Mouse (Mus musculus) hindbrain, embryonic 10.5 days (tissue): Measurements from ENCODE around the gene Dock8. TPM values are rescaled to one million over a fixed set of nuclear protein-coding genes. Genes with fewer than 3 reads are reported as not detected.
A peak's percentile ranks its signal among the peaks of the same experiment; 100 is the strongest.

Experiments used
- DNase-seq: peaks from one replicate; pipeline ENCODE4 v3.0.0-alpha.2; 2017; ENCODE audit warnings: low spot score
- H3K27ac ChIP-seq: fragments of 300-500 bp; sonication (generic); 2 replicates; pipeline ENCODE4 v1.5.1; 2016; ENCODE audit warnings: mild to moderate bottlenecking, moderate library complexity
- H3K27me3 ChIP-seq: fragments of 300-500 bp; sonication (generic); 2 replicates; pipeline ENCODE4 v1.6.1; 2016; ENCODE audit warnings: mild to moderate bottlenecking; ENCODE audit not compliant: poor library complexity, insufficient read depth, severe bottlenecking
- H3K36me3 ChIP-seq: fragments of 300-500 bp; sonication (generic); 2 replicates; pipeline ENCODE4 v1.6.1; 2016; ENCODE audit warnings: mild to moderate bottlenecking, moderate library complexity
- H3K4me1 ChIP-seq: fragments of 300-500 bp; sonication (generic); replicated peaks from 2 replicates; pipeline ENCODE4 v1.6.1; 2016; ENCODE audit warnings: mild to moderate bottlenecking
- H3K4me3 ChIP-seq: fragments of 300-500 bp; sonication (generic); 2 replicates; pipeline ENCODE4 v1.5.1; 2016; ENCODE audit warnings: mild to moderate bottlenecking, moderate library complexity
- H3K9me3 ChIP-seq: fragments of 300-500 bp; sonication (generic); 2 replicates; pipeline ENCODE4 v1.6.1; 2016; ENCODE audit warnings: mild to moderate bottlenecking, moderate library complexity
- WGBS: fragments of 180-500 bp; shearing (Covaris S2); methylation state at CpG from one replicate; pipeline ENCODE4 v1.1.7; 2016; 5-methylcytosine and 5-hydroxymethylcytosine counted together
- polyA plus RNA-seq: library from polyadenylated mRNA; unstranded; fragments of >200 nt; fragmentation: Nextera tagmentation; extraction: Ambion mirVana; gene quantifications from 2 replicates; pipeline ENCODE4 v1.2.1, GENCODE M21; 2016

Dock8 gene
- 1.4 and 2.2 TPM in 2 replicates for polyA plus RNA-seq

GRCm38 (mm10) chr19:24999201-24999886, at the start of gene Dock8:
Gene Dock8 (plus strand): TSS chr19:24999534.
- under 1% methylated on average over 109 of the region's 109 CpGs for WGBS
- Histone ChIP-seq H3K27ac (peak within 1 kb of the TSS; percentile 78), H3K36me3 (no peaks in the 10 kb centered on the region), H3K27me3 (peaks cover 73% of the 10 kb centered on the region), H3K4me3 (peak within 1 kb of the TSS; percentile 75), H3K4me1 (peaks cover 12% of the 10 kb centered on the region; the same call in 1 of the 2 replicates), H3K9me3 (no peaks in the 10 kb centered on the region)
- peak; percentile 61 for DNase-seq

DNA sequence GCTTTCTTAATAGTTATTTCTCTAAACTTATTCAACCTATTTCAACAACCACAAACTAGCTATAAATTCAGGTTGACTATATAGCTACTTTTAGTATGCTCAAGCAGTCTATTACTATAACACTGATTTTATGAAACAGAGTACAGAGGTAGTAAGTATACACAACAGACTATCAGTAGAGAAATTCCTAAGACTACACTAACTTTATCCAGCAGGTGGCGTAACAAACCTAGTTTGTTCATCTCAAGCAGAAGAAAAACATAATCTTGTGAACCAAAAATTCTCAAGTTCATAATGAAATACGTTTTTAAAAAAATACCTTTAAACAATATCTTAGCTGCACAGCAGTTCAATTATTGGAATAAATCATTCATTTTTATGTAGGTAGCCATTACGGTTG, 40.8 kb upstream of the Dock8 start:
- H3K27me3 ChIP-seq: no peaks in the 10 kb centered on the region
- no peak overlapping the region for H3K27ac ChIP-seq
- no peak for DNase-seq
- no peak overlapping the region for H3K4me3 ChIP-seq
- peaks cover 38% of the 10 kb centered on the region for H3K36me3 ChIP-seq
- 41% methylated on average over 3 of the region's 3 CpGs for WGBS
- H3K4me1 ChIP-seq: peaks cover 13% of the 10 kb centered on the region
- no peaks in the 10 kb centered on the region for H3K9me3 ChIP-seq

GRCm38 (mm10) chr19:24961172-24961962, 38.0 kb upstream of the Dock8 start, which contains the start of gene Cbwd1:
Gene Cbwd1 (minus strand): TSS chr19:24961610.
- peaks cover 13% of the 10 kb centered on the region for H3K4me1 ChIP-seq
- no peaks in the 10 kb centered on the region for H3K9me3 ChIP-seq
- no peaks in the 10 kb centered on the region for H3K27me3 ChIP-seq
- under 1% methylated on average over 36 of the region's 36 CpGs for WGBS
- H3K27ac ChIP-seq: peak within 1 kb of the TSS; percentile 82
- H3K4me3 ChIP-seq: peak within 1 kb of the TSS; percentile 69
- DNase-seq: peak; percentile 99
- peaks cover 13% of the 10 kb centered on the region for H3K36me3 ChIP-seq

DNA sequence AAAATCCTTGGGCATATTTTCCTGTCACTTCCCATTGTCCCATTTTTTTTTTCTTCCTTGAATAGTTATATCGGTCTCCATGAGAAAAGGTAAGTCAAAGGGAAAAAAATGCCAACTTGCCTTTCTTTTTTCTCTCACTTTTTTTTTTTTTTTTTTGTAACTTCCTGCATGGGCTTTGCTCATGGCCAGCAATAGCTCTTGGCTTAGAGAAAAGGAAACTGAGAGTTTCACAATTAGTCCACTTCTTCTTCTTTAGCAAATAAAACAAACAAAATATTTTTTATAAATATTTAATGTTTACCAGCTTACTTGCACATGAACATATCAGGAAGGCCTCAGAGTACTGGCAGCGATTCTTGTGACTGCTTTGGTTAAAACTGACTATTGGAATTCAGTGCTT, 33.1 kb upstream of the Dock8 start:
- Histone ChIP-seq H3K27ac (no peak overlapping the region), H3K4me3 (no peak overlapping the region), H3K36me3 (no peaks in the 10 kb centered on the region), H3K9me3 (no peaks in the 10 kb centered on the region), H3K27me3 (no peaks in the 10 kb centered on the region), H3K4me1 (no peaks in the 10 kb centered on the region)
- no peak for DNase-seq
- WGBS: 86% methylated on average over 2 of the region's 2 CpGs

- WGBS: 85% methylated on average over 2 of the region's 2 CpGs
- Histone ChIP-seq H3K4me1 (no peaks in the 10 kb centered on the region), H3K27ac (no peak overlapping the region), H3K4me3 (no peak overlapping the region), H3K36me3 (no peaks in the 10 kb centered on the region), H3K9me3 (no peaks in the 10 kb centered on the region), H3K27me3 (no peaks in the 10 kb centered on the region)
- DNase-seq: no peak
Measured at GRCm38 (mm10) chr19:24966941-24967340, 32.4 kb upstream of the Dock8 start.

GRCm38 (mm10) chr19:24971307-24971706, 28.0 kb upstream of the Dock8 start:
- no peak overlapping the region for H3K4me3 ChIP-seq
- no peaks in the 10 kb centered on the region for H3K4me1 ChIP-seq
- no peak overlapping the region for H3K27ac ChIP-seq
- no peak for DNase-seq
- no peaks in the 10 kb centered on the region for H3K27me3 ChIP-seq
- 86% methylated on average over 7 of the region's 7 CpGs for WGBS
- no peaks in the 10 kb centered on the region for H3K9me3 ChIP-seq
- H3K36me3 ChIP-seq: no peaks in the 10 kb centered on the region

- Histone ChIP-seq H3K36me3 (no peaks in the 10 kb centered on the region), H3K4me3 (no peak overlapping the region), H3K4me1 (no peaks in the 10 kb centered on the region), H3K27ac (no peak overlapping the region), H3K27me3 (no peaks in the 10 kb centered on the region), H3K9me3 (no peaks in the 10 kb centered on the region)
- no peak for DNase-seq
- WGBS: 81% methylated on average over 3 of the region's 3 CpGs
Measured at GRCm38 (mm10) chr19:24972701-24973390, 26.5 kb upstream of the Dock8 start.

DNA sequence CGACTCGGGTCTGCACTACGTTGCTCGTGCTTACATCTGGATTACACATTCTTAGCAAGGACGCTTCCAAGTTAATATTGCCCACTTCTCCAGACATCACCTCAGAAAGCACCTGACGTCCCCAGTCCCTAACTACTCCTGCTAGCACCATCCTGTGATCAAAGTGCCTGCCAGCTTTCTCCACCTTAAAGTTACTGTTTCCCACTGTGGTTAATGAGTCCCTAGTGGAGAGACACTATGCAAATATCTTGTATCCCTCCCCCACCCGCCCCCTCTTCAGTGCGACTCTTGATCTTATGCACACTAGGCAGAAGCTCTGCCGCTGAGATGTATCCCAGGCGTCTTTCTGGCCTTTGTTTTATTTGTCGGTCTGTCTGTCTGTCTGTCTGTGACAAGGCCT, 21.3 kb upstream of the Dock8 start:
- no peaks in the 10 kb centered on the region for H3K9me3 ChIP-seq
- H3K27ac ChIP-seq: no peak overlapping the region
- WGBS: 78% methylated on average over 11 of the region's 11 CpGs
- H3K27me3 ChIP-seq: no peaks in the 10 kb centered on the region
- DNase-seq: no peak
- H3K4me1 ChIP-seq: 0 out of 2 replicates have a peak, but pooled peaks cover 8% of the 10 kb centered on the region
- no peak overlapping the region for H3K4me3 ChIP-seq
- no peaks in the 10 kb centered on the region for H3K36me3 ChIP-seq

- no peak overlapping the region for H3K27ac ChIP-seq
- no peaks in the 10 kb centered on the region for H3K36me3 ChIP-seq
- 91% methylated on average over 10 of the region's 10 CpGs for WGBS
- no peak overlapping the region for H3K4me3 ChIP-seq
- H3K9me3 ChIP-seq: no peaks in the 10 kb centered on the region
- 0 out of 2 replicates have a peak, but pooled peaks cover 8% of the 10 kb centered on the region for H3K4me1 ChIP-seq
- DNase-seq: no peak
- H3K27me3 ChIP-seq: no peaks in the 10 kb centered on the region
Measured at GRCm38 (mm10) chr19:24978852-24979842, 20.2 kb upstream of the Dock8 start.

DNA sequence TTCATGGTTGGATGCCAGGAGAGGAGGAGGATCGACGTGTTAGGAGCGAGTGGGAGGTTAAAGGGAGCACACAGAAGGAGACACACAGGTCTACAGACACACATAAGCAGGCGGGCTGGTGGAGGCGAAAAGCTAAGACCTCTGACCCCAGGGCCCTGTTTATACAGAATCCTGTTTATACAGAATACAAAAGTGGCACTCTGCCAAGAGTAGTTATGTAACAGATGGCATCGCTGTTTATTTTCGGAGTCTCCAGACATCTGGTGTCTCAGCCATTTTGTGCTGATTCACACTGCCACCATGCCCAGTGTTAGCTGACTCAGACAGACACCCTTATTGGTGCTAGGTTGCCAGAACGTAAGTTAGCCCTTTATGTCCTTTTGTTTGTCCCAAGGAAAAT, 18.0 kb upstream of the Dock8 start:
- Histone ChIP-seq H3K27ac (no peak overlapping the region), H3K27me3 (no peaks in the 10 kb centered on the region), H3K9me3 (no peaks in the 10 kb centered on the region), H3K4me1 (0 out of 2 replicates have a peak, but pooled peaks cover 8% of the 10 kb centered on the region), H3K4me3 (no peak overlapping the region), H3K36me3 (no peaks in the 10 kb centered on the region)
- DNase-seq: no peak
- 71% methylated on average over 8 of the region's 8 CpGs for WGBS

DNA sequence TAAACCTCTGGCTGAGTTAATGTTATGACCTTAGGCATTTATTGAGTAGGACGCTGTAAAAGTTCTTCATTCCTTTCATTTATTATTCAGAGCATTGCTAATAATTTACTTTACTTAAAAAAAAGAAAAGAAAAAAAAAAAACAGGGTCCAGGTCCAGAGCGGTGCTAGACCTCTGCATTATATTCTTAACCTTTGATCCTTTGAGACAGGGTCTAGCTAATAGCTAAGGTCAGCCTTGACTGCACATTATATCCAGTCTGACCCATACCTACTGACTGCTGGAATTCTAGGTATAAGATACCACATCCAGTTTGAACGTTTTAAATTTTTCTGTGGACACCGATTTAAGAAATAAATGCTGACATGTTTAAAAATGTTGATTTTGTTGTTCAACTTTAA, 16.3 kb upstream of the Dock8 start:
- Histone ChIP-seq H3K4me1 (0 out of 2 replicates have a peak, but pooled peaks cover 8% of the 10 kb centered on the region), H3K27ac (no peak overlapping the region), H3K4me3 (no peak overlapping the region), H3K9me3 (no peaks in the 10 kb centered on the region), H3K36me3 (no peaks in the 10 kb centered on the region), H3K27me3 (no peaks in the 10 kb centered on the region)
- no peak for DNase-seq
- 85% methylated on average over 4 of the region's 4 CpGs for WGBS
